Mouse (Mus musculus) limb, embryonic 14.5 days (tissue): ENCODE measurements around the gene Rnf31. TPM values are rescaled to one million over a fixed set of nuclear protein-coding genes. Genes with fewer than 3 reads are reported as not detected.

ENCODE experiments used
- ATAC-seq: fragments of 200-750 bp; cut with Nextera tagmentation; 2 replicates; pipeline ENCODE4 v1.8.0; 2017; ENCODE audit warnings: low read depth, moderate number of reproducible peaks, moderate TSS enrichment; ENCODE audit not compliant: low FRiP score
- DNase-seq: peaks from one replicate; pipeline ENCODE4 v3.0.0-alpha.2; 2015; ENCODE audit warnings: low spot score
- H3K27ac ChIP-seq: fragments of 300-500 bp; sonication (generic); replicated peaks from 2 replicates; pipeline ENCODE4 v1.5.1; 2014; ENCODE audit warnings: low read depth, mild to moderate bottlenecking, low read length, moderate library complexity, mixed read lengths
- H3K27me3 ChIP-seq: fragments of 300-500 bp; sonication (generic); 2 replicates; pipeline ENCODE4 v1.6.1; 2014; ENCODE audit warnings: low read length, mixed read lengths; ENCODE audit not compliant: control insufficient read depth, insufficient read depth
- H3K36me3 ChIP-seq: fragments of 300-500 bp; sonication (generic); 2 replicates; pipeline ENCODE4 v1.6.1; 2014; ENCODE audit warnings: mild to moderate bottlenecking, low read length, moderate library complexity, mixed read lengths; ENCODE audit not compliant: control insufficient read depth, insufficient read depth
- H3K4me1 ChIP-seq: fragments of 300-500 bp; sonication (generic); 2 replicates; pipeline ENCODE4 v1.6.1; 2014; ENCODE audit warnings: antibody characterized with exemption, low read length, mixed read lengths; ENCODE audit not compliant: control insufficient read depth, insufficient read depth
- H3K4me2 ChIP-seq: fragments of 300-500 bp; sonication (generic); replicated peaks from 2 replicates; pipeline ENCODE4 v1.6.1; 2014; ENCODE audit warnings: low read depth, mild to moderate bottlenecking, low read length, moderate library complexity; ENCODE audit not compliant: severe bottlenecking
- H3K4me3 ChIP-seq: fragments of 300-500 bp; sonication (generic); replicated peaks from 2 replicates; pipeline ENCODE4 v1.5.1; 2014; ENCODE audit warnings: low read length
- H3K9ac ChIP-seq: fragments of 300-500 bp; sonication (generic); 2 replicates; pipeline ENCODE4 v1.6.1; 2014; ENCODE audit warnings: mild to moderate bottlenecking, low read depth, low read length, moderate library complexity; ENCODE audit not compliant: severe bottlenecking
- H3K9me3 ChIP-seq: fragments of 300-500 bp; sonication (generic); 2 replicates; pipeline ENCODE4 v1.6.1; 2016; ENCODE audit warnings: low read length; ENCODE audit not compliant: control insufficient read depth
- POLR2A ChIP-seq: fragments of 200-500 bp; IDR thresholded peaks from 2 replicates; pipeline ENCODE4 v1.8.0; 2012; ENCODE audit warnings: inconsistent platforms, mild to moderate bottlenecking, moderate library complexity, borderline replicate concordance; ENCODE audit not compliant: insufficient read depth, insufficient read length; ENCODE audit errors: extremely low read depth
- WGBS: fragments of 180-500 bp; shearing (Covaris S2); extraction: QIAGEN DNeasy Blood & Tissue Kit; methylation state at CpG from one replicate; pipeline ENCODE4 v1.1.7; 2014; 5-methylcytosine and 5-hydroxymethylcytosine counted together
- polyA plus RNA-seq, 2 experiments: library from polyadenylated mRNA; depleted of rRNA in 1 of 2; stranded (reverse) in 1 of 2; unstranded in 1 of 2; fragments of >200 nt; fragmentation: Nextera tagmentation in 1 of 2; extraction: Ambion mirVana in 1 of 2; gene quantifications; 2 replicates each; pipeline versions ENCODE4 v1.2.1 to v1.2.3; 2012 to 2014

Rnf31 gene
- polyA plus RNA-seq, 2 experiments = 13.1 to 23.0 TPM

- peaks cover 33% of the 10 kb centered on the region for H3K36me3 ChIP-seq
- 93% methylated on average over 2 of the region's 2 CpGs for WGBS
- H3K9ac ChIP-seq = no peak overlapping the region
- peaks cover 7% of the 10 kb centered on the region for H3K4me1 ChIP-seq
- H3K4me3 ChIP-seq = no peak overlapping the region
- ATAC-seq (no peak), DNase-seq (no peak)
- no peaks in the 10 kb centered on the region for H3K27me3 ChIP-seq
- no peak overlapping the region for H3K27ac ChIP-seq
- H3K4me2 ChIP-seq = no peak overlapping the region
- no peaks in the 10 kb centered on the region for H3K9me3 ChIP-seq
- TF ChIP-seq POLR2A = no peak
Measured at GRCm38 (mm10) chr14:55586149-55586548, 5.4 kb upstream of the Rnf31 start.

DNA sequence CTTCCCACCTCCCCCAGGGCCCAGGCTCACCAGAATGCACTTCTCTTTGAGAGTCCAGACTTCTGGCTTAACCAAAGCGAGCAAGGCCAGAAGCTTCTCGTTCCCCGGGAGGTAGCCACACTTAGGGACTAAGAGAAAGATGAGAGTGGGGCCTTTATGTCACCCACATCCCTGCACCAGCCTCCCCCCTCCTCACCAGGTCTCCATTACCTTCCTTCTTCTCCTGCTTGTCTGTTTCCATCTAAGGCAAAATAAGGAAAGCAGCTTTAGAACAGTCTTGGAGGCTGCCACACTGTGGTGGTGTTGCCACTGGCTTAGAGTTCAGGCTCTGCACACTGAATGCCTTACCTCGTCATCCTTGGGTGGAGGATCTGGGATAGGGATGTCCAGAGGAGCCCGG lies 2.2 kb upstream of the Rnf31 start:
- TF ChIP-seq POLR2A = no peak
- Histone ChIP-seq H3K36me3 (peaks cover 28% of the 10 kb centered on the region), H3K9ac (no peak overlapping the region), H3K4me1 (peaks cover 15% of the 10 kb centered on the region), H3K4me3 (no peak overlapping the region), H3K27ac (no peak overlapping the region), H3K4me2 (no peak overlapping the region), H3K27me3 (no peaks in the 10 kb centered on the region), H3K9me3 (no peaks in the 10 kb centered on the region)
- no peak for DNase-seq
- ATAC-seq = no peak
- 93% methylated on average over 5 of the region's 5 CpGs for WGBS

DNA sequence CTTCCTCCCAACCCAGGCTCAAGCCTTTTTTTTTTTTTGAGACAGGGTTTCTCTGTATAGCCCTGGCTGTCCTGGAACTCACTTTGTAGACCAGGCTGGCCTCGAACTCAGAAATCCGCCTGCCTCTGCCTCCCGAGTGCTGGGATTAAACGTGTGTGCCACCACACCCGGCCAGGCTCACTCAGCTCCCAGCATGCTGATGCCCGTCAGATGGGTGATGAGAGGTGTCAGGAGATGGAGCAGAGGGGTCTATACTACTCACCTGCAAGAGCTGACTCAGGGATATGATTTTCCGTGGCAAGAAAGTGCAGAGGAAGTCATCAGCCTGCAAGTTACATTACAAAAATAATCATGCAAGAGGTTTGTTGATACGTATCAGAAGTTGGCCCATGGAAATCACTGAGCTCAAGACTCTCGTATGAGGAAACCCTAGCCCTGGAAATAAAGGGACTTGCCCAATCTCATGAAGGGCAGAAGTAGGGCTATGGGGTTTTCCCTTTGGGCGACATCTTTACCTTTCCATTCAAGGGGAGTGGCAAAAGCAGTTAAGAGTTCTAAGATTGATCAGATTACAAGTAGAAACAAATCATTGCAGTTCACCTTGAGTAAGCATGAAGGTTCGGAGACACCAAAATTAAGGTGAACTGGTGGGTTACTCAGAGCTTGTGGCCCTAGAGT lies 1.6 kb upstream of the Rnf31 start:
- Histone ChIP-seq H3K27me3 (no peaks in the 10 kb centered on the region), H3K36me3 (peaks cover 34% of the 10 kb centered on the region), H3K9ac (peak overlapping the region; percentile 57), H3K4me2 (peak overlapping the region; percentile 85), H3K9me3 (no peaks in the 10 kb centered on the region), H3K4me3 (peak overlapping the region; percentile 91), H3K27ac (peak overlapping the region; percentile 76; the same call in 1 of the 2 replicates), H3K4me1 (peaks cover 15% of the 10 kb centered on the region)
- DNase-seq = no peak
- TF ChIP-seq POLR2A = no peak
- no peak for ATAC-seq
- WGBS = 83% methylated on average over 11 of the region's 11 CpGs

DNA sequence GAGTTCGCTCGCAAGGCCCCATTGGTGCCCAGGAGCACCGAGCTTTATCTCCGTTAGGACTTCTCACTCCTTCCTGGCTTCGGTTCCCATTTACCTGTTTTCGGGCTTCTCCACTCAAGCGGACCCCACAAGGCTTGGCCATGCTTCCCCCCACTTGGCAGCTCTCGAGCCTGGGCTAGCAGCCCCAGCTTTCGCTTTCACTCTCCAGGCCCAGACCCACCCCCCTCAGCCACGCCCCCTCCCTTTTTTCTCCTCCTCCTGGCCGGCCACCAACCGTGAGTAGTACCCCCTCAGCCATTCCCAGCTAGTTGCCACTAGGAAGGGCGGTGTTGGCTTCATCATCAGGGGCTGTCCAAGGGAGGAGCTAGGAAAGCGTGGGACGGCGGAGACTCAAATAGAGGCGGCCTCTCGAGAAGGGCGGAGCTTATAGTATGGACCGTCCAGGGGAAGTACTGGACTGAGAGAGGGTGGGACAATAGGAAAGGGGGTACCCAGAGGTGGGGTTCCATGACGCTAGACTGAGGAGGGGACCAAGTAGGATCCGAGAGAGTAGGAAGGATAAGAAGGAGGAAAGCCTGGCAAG lies 669 bp upstream of the Rnf31 start, which contains the start of gene Psme2:
Gene Psme2, minus strand, starts transcription at position 366 of the 583 bp plus-strand sequence.
- peaks cover 15% of the 10 kb centered on the region for H3K4me1 ChIP-seq
- H3K4me2 ChIP-seq = peak within 1 kb of the TSS; percentile 85
- ATAC-seq (peak; percentile 96), DNase-seq (peak; percentile 98)
- peak within 1 kb of the TSS; percentile 91 for H3K27ac ChIP-seq
- H3K36me3 ChIP-seq = peaks cover 42% of the 10 kb centered on the region
- no peak for TF ChIP-seq POLR2A
- peak within 1 kb of the TSS; percentile 91 for H3K4me3 ChIP-seq
- WGBS = under 1% methylated on average over 22 of the region's 22 CpGs
- H3K9me3 ChIP-seq = no peaks in the 10 kb centered on the region
- no peaks in the 10 kb centered on the region for H3K27me3 ChIP-seq
- H3K9ac ChIP-seq = peak within 1 kb of the TSS; percentile 74

GRCm38 (mm10) chr14:55592226-55592625 lies 718 bp downstream of the Rnf31 start:
- TF ChIP-seq POLR2A = no peak
- no peaks in the 10 kb centered on the region for H3K27me3 ChIP-seq
- DNase-seq (no peak), ATAC-seq (no peak)
- peak overlapping the region; percentile 74 for H3K9ac ChIP-seq
- peaks cover 15% of the 10 kb centered on the region for H3K4me1 ChIP-seq
- H3K4me2 ChIP-seq = peak overlapping the region; percentile 85
- peak overlapping the region; percentile 91 for H3K4me3 ChIP-seq
- H3K27ac ChIP-seq = no peak overlapping the region
- H3K9me3 ChIP-seq = no peaks in the 10 kb centered on the region
- peaks cover 53% of the 10 kb centered on the region for H3K36me3 ChIP-seq
- 4% methylated on average over 16 of the region's 16 CpGs for WGBS
